Mouse (Mus musculus): Measurements from ENCODE around the gene Pak2.

GRCm38 (mm10) chr16:32098897-32099637, 19.9 kb upstream of the Pak2 start:
- no peak for TF ChIP-seq CTCF (conservative IDR thresholded peaks at IDR 0.05; ENCODE audit: insufficient read depth, insufficient read length, low read depth, low read length)
- no peak for TF ChIP-seq POLR2A (IDR thresholded peaks at IDR 0.05; ENCODE audit: low read depth, low read length)

Measured in kidney, adult 2 months (tissue).